Mouse (Mus musculus) olfactory bulb, adult 2 months (tissue): ENCODE measurements around the gene Ccdc148.

ENCODE experiments used
- CTCF ChIP-seq: fragments of 200-500 bp; IDR thresholded peaks from 2 replicates; pipeline ENCODE4 v1.5.1; 2012; ENCODE audit warnings: low read depth, mild to moderate bottlenecking, low read length, moderate library complexity; ENCODE audit not compliant: insufficient read depth
- POLR2A ChIP-seq: fragments of 200-500 bp; IDR thresholded peaks from 2 replicates; pipeline ENCODE4 v1.6.1; 2012; ENCODE audit warnings: mild to moderate bottlenecking, low read depth, low read length, moderate library complexity; ENCODE audit not compliant: insufficient read depth

- TF ChIP-seq CTCF: no peak
- TF ChIP-seq POLR2A: no peak
Measured at GRCm38 (mm10) chr2:59158117-59158516, 2.4 kb downstream of the Ccdc148 start.
